Mouse (Mus musculus) G1E (cell line): ENCODE data around the gene Nop2. TPM values are rescaled to one million over a fixed set of nuclear protein-coding genes. Genes with fewer than 3 reads are reported as not detected.

Experiments
- ATAC-seq: 2 replicates; pipeline ENCODE4 v1.8.0; 2016; ENCODE audit warnings: mild to moderate bottlenecking; ENCODE audit not compliant: insufficient number of reproducible peaks, poor library complexity, low FRiP score, severe bottlenecking; ENCODE audit errors: extremely low read depth
- DNase-seq: peaks from one replicate; pipeline ENCODE4 v3.0.0; 2012; ENCODE audit warnings: low spot score
- H3K27me3 ChIP-seq: 2 replicates; pipeline ENCODE4 v1.6.1; 2012; ENCODE audit warnings: mild to moderate bottlenecking, low read length, inconsistent platforms; ENCODE audit not compliant: insufficient read depth
- H3K36me3 ChIP-seq: replicated peaks from 2 replicates; pipeline ENCODE3; 2012; ENCODE audit warnings: mild to moderate bottlenecking, inconsistent platforms
- H3K4me1 ChIP-seq: 2 replicates; pipeline ENCODE4 v1.6.1; 2012; ENCODE audit warnings: low read depth, low read length, inconsistent platforms, mixed read lengths; ENCODE audit not compliant: insufficient read depth
- H3K4me3 ChIP-seq: 2 replicates; pipeline ENCODE4 v1.5.1; 2012; ENCODE audit warnings: low read depth, mild to moderate bottlenecking, inconsistent platforms, low read length, moderate library complexity, mixed read lengths
- H3K9me3 ChIP-seq: replicated peaks from 2 replicates; pipeline ENCODE4 v1.6.1; 2012; ENCODE audit warnings: inconsistent platforms
- CTCF ChIP-seq: IDR thresholded peaks from 2 replicates; pipeline ENCODE4 v1.5.1; 2012; ENCODE audit warnings: low read depth, low read length, inconsistent platforms, mixed read lengths
- GATA1 ChIP-seq: IDR thresholded peaks from 2 replicates; pipeline ENCODE4 v1.6.1; 2012; ENCODE audit warnings: borderline replicate concordance, low read length, inconsistent platforms, mixed read lengths
- GATA2 ChIP-seq: IDR thresholded peaks from 2 replicates; pipeline ENCODE4 v1.6.1; 2012; ENCODE audit warnings: low read depth, low read length, inconsistent platforms, borderline replicate concordance
- POLR2AphosphoS5 ChIP-seq: IDR thresholded peaks from 2 replicates; pipeline ENCODE4 v1.6.1; 2012; ENCODE audit warnings: low read depth, low read length, inconsistent platforms; ENCODE audit not compliant: insufficient replicate concordance
- TAL1 ChIP-seq: conservative IDR thresholded peaks from 2 replicates; pipeline ENCODE4 v1.6.1; 2012; ENCODE audit warnings: low read depth, low read length, inconsistent platforms, mixed read lengths
- polyA plus RNA-seq: library from polyadenylated mRNA; stranded (reverse); fragments of >175 nt; gene quantifications from 2 replicates; pipeline ENCODE4 v1.2.3, GENCODE M21; 2012
- total RNA-seq, 2 experiments: library from RNA; stranded (forward) in 1 of 2; stranded (reverse) in 1 of 2; fragments of 200-1000 nt in 1 of 2; fragments of >200 nt in 1 of 2; fragmentation: Nextera tagmentation in 1 of 2; gene quantifications; 2 replicates each; pipeline ENCODE4 v1.2.3; 2014 to 2017

The Nop2 gene
- total RNA-seq (2014; fragmentation: Nextera tagmentation) (56.9 and 61.0 TPM in 2 replicates), total RNA-seq (2017) (87.7 and 89.2 TPM in 2 replicates), polyA plus RNA-seq (53.4 and 90.0 TPM in 2 replicates)

DNA sequence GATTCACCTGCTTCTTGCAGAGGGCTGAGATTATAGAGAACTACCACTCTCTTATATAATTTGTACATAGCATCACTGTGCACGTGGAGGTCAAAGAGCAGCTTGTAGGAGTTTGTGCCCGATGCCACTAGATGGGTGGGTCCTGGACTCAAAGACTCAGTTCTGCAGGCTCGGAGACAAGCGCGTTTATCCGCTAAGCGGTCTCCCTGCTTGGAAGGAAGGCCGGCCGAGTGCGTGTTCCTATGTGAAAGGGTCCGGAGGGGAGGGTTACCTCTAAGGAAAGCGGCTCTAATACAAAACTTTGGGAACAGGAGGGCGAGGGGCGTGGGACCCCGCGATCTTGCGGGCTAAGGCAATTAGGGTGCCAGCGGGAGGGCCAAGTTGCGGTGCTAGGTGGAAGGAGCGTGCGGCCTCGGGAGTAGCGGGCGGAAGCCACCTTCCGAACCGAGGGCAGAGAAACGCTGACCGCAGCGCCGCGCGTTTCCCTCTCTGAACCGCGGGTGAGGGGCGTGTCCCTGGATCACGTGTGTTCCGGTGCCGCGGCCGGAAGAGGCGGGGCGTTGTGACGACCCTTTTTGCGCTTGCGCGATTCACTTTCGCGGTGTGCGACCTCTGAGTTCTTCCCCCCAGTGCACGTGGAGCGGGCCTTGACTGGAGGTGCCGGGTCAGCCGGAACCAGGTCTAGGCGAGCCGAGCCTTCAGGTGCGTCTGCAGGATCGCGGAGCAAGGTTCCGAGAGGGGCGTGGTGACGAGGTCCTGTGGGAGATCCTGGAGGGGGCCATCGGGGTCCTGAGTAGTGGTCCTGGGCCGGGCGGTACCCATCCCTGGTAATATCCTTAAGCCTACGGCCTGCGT is at the start of gene Nop2:
TSS of gene Nop2 (plus strand) at position 608 of the 855 bp plus-strand sequence.
- TF ChIP-seq POLR2AphosphoS5 (peak; percentile 63), TAL1 (no peak), CTCF (no peak), GATA2 (no peak), GATA1 (no peak)
- Histone ChIP-seq H3K27me3 (no peaks in the 10 kb centered on the region), H3K9me3 (no peaks in the 10 kb centered on the region), H3K4me3 (peak within 1 kb of the TSS; percentile 85), H3K36me3 (peaks cover 79% of the 10 kb centered on the region), H3K4me1 (peaks cover 52% of the 10 kb centered on the region)
- peak; percentile 85 for DNase-seq
- peak; percentile 81 for ATAC-seq

DNA sequence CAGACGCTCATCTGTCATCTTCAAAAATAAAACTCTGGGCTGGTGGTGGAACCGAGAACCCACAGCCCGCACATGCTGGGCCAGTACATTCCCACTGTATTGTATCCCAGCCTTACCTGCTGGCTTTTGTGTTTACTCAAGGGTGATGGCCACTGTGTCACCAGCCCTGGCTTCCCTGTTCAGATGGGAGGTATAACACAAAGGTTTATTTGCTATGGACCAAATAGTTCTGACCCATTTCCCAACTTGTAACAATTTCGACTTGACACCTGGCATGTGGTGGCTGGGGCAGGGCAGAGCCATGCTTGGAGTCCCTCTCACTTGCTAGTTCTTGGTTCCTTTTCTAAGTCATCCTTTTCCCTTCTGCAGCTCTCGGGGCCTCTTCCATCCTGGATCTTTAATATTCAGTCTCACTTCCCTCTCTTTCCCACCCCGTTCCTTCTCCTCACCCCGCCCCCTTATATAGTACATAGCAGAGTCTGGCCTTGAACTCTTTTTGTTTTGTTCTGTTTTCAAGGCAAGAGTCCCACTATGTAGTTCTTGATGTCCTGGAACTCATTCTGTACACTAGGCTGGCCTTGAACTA is 48.8 kb upstream of the Nop2 start:
- Histone ChIP-seq H3K4me1 (peaks cover 21% of the 10 kb centered on the region), H3K27me3 (0 out of 2 replicates have a peak, but pooled peaks cover 3% of the 10 kb centered on the region), H3K4me3 (no peak overlapping the region), H3K9me3 (no peaks in the 10 kb centered on the region), H3K36me3 (peaks cover 22% of the 10 kb centered on the region)
- ATAC-seq (no peak), DNase-seq (no peak)
- no peak for TF ChIP-seq GATA1
- TF ChIP-seq TAL1, result no peak
- no peak for TF ChIP-seq GATA2
- no peak for TF ChIP-seq POLR2AphosphoS5
- no peak for TF ChIP-seq CTCF

DNA sequence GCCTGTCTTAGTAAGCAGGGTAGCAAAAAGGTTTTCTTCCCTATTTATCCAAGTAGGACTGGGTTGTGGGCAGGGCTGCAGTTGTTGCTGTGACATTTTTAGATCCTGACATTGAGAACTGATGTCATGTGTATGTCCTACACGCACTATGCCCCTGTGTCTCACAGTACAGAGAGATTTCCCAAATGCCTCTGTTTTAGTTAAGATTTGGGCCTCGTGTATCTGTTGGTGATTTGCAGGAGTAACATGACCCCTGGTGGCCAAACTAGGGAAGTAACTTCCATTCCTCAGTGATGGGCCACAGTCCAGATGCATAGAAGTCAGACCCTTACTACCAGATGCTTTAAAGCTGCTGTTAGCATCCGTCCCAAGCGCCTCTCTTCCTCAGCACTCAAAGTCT is 47.3 kb upstream of the Nop2 start:
- ATAC-seq (no peak), DNase-seq (no peak)
- H3K4me3 ChIP-seq, result no peak overlapping the region
- H3K36me3 ChIP-seq, result peaks cover 22% of the 10 kb centered on the region
- TF ChIP-seq POLR2AphosphoS5, result no peak
- no peak for TF ChIP-seq TAL1
- peak; percentile 80 for TF ChIP-seq CTCF
- TF ChIP-seq GATA2, result no peak
- TF ChIP-seq GATA1, result no peak
- H3K9me3 ChIP-seq, result no peaks in the 10 kb centered on the region
- peaks cover 36% of the 10 kb centered on the region for H3K4me1 ChIP-seq
- H3K27me3 ChIP-seq, result 0 out of 2 replicates have a peak, but pooled peaks cover 3% of the 10 kb centered on the region

DNA sequence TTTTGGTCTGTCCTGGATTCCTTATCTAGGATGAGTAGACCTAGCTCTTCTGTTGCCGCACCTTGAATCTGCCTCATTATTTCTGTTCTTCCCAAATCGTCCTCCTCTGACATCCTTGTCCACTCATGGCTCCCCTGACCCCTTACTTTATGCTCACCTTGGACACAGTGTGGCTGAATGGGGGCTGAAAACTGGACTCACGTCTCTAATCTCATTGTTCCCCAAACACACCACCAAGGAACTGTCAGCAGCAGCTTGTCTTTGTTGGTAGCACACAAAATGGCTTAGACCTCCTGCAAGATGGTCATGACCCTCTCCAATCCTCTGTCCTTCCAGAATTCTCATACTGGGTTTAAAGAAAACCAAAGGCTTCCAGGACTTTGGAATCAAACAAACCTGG is 43.8 kb upstream of the Nop2 start:
- no peak for ATAC-seq
- peaks cover 50% of the 10 kb centered on the region for H3K4me1 ChIP-seq
- TF ChIP-seq GATA1 (no peak), CTCF (no peak), GATA2 (no peak), POLR2AphosphoS5 (no peak), TAL1 (no peak)
- no peak overlapping the region for H3K4me3 ChIP-seq
- H3K9me3 ChIP-seq, result no peaks in the 10 kb centered on the region
- DNase-seq, result no peak
- peaks cover 2% of the 10 kb centered on the region for H3K36me3 ChIP-seq
- H3K27me3 ChIP-seq, result no peaks in the 10 kb centered on the region

DNA sequence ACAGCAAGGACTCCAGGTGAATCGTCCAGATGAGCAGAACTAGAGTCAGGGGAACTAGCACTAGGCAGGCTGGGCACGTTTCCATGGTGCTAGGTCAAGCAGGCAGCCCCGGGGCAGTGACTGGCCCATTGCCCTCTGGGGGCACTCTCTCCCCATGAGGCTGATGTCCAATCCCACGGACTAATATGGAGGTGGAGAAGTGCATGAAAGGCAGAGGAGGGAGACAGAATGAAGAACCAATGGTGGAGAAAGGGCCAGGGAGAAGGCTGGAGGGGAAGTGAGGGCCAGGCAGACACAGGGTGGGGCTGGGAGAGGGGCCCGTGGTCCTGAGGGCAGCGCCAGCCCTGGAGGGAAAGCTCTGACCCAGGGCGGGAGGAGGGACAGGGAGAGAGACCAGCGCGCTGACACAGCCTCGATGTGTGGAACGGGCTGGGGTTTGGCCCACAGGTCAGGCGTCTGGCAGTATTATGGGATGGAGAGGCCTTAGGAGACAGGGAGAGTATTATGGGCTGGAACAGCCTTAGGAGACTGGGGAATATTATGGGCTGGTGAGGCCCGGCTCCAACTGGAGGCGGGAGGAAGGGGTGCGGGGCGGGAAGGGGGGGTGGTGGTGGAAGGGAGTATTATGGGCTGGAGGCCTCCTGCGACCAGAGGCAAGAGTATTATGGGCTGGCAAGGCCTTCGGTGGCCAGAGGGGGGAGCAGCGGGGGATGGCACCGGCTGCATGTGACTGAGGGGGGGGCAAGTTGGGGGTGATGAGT is 43.0 kb upstream of the Nop2 start:
- DNase-seq (peak; percentile 68), ATAC-seq (peak; percentile 58)
- Histone ChIP-seq H3K36me3 (no peaks in the 10 kb centered on the region), H3K27me3 (no peaks in the 10 kb centered on the region), H3K4me3 (peak overlapping the region; percentile 52; the same call in 1 of the 2 replicates), H3K9me3 (no peaks in the 10 kb centered on the region), H3K4me1 (peaks cover 51% of the 10 kb centered on the region)
- TF ChIP-seq TAL1, result no peak
- TF ChIP-seq POLR2AphosphoS5, result no peak
- TF ChIP-seq GATA1, result no peak
- no peak for TF ChIP-seq GATA2
- no peak for TF ChIP-seq CTCF

DNA sequence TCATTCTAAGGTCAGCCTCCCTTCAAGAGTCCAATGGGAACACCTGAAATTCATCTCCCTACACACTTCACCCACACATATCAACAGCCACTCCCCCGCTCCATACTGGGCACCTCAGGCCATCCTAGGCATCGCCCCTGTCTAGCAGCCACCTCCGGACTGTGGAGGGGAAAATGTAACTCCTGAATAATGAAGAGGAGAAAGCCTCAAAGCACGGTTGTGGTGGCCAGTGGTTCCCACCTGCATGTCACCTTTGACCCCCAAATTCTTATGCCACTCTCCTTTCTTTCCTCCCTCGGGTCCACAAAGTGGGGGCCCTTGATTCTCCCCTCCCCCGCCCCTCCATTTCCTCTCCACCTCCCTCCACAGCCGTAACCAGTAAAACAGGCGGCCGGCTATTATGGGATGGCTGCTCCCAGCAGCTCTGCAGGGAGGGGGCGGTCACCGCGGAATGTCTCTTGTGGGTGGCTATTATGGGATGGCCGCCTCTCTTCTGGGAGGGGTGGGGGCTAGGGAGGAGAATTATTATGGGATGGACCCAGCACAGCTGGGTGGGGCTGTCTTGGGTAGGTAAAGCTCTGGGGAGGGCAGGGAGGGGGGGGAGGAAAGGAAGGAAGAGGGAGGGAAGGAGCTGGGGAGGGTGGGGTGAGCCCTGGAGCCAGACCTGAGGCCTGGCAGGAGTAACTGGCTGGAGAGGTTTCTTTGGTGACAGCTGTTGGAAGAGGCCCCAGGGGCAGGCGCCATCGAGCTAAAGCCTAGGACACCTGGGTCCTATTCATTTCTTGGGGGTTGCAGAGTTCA is 42.0 kb upstream of the Nop2 start:
- Histone ChIP-seq H3K9me3 (no peaks in the 10 kb centered on the region), H3K4me1 (peaks cover 49% of the 10 kb centered on the region), H3K4me3 (peak overlapping the region; percentile 59; the same call in 1 of the 2 replicates)

More for the DNA sequence above, 42.0 kb upstream of the Nop2 start:
- peak; percentile 68 for ATAC-seq
- DNase-seq, result peak; percentile 77
- H3K36me3 ChIP-seq, result no peaks in the 10 kb centered on the region
- no peaks in the 10 kb centered on the region for H3K27me3 ChIP-seq
- TF ChIP-seq GATA1, result no peak
- TF ChIP-seq CTCF, result no peak
- no peak for TF ChIP-seq POLR2AphosphoS5
- no peak for TF ChIP-seq TAL1
- TF ChIP-seq GATA2, result no peak
